Mouse (Mus musculus): Measurements from ENCODE around the gene Ube2q2.

- TF ChIP-seq EP300 (optimal IDR thresholded peaks at IDR 0.05) = no peak
- TF ChIP-seq CTCF (IDR thresholded peaks at IDR 0.05; ENCODE audit: low read depth) = no peak
These were observed 76.6 kb downstream of the Ube2q2 start for GRCm38 (mm10) chr9:55225165-55225737.
